Mouse (Mus musculus): ENCODE measurements around the gene Gm49358.

Gm49358 gene

DNA sequence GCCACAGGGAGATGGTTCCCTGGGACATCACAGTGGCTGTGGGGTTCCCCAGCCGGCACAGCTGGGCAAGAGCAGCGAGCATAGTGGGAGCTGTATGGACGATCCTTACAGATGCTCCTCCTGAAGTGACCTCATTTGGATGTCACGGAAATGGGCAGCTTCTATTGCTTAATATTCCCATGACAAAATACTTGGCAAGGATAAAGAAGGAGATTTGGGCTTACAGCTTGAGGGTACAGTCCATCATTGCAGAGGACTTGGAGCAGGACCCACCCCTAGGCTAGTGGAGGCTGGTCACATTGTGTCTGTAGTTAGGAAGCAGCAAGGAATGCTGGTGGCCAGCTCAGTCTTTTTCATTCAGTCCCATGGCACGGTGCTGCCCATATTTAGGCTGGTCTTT lies 46.8 kb downstream of the Gm49358 start:
- in situ Hi-C loops (cut with MseI, MboI) = no loop called here

- in situ Hi-C loops (cut with MseI, MboI) = no loop called here
Measured at GRCm38 (mm10) chr10:86814292-86815131, 50.7 kb downstream of the Gm49358 start.

DNA sequence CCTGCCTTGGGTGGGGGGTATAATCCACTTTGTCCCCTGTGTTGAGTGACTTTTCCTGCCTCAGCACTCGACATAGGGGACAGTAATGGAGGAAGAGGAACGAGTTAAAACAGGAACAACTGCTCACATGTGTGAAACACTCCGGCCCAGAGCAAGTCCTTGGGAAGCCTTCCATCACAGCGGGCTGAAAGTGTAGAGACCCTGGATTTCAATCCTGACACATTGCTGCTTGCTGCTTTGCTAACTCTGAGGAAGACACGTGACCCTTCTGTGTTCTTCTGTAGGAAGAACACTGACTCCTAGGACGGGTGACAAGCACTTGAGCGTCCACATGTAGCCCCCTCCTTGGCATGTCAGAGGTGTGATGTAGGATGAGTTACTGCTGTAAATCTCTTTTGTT lies 51.4 kb downstream of the Gm49358 start:
- in situ Hi-C loops (cut with MseI, MboI) = no loop called here

DNA sequence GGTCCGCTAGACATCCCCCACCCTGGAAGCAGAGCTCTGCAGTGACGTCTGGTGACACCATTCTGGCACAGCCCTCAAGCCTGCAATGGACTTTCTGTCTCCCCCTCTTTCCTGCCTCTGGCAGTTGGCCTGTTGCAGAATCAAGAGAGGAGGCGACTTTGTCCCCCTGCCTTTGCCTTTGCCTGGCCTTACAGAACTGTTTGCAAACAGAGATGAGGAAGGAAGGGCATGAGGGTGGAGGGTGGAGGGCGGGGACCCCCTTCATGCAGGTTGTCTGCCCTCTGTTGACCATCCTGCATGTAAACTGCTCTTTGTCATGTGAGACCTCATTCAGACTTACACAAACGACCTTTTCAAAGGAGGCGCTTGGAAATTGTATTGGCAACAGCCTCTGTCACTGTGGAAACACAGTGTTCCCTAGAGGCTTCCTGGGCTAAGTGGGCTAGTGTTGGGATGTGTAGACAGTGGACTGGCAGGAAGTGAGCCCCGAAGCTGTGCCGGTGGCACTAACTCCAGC lies 55.9 kb downstream of the Gm49358 start:
- in situ Hi-C loops (cut with MseI, MboI) = no loop called here

GRCm38 (mm10) chr10:86821014-86821413 lies 57.2 kb downstream of the Gm49358 start:
- in situ Hi-C loops (cut with MseI, MboI) = no loop called here

DNA sequence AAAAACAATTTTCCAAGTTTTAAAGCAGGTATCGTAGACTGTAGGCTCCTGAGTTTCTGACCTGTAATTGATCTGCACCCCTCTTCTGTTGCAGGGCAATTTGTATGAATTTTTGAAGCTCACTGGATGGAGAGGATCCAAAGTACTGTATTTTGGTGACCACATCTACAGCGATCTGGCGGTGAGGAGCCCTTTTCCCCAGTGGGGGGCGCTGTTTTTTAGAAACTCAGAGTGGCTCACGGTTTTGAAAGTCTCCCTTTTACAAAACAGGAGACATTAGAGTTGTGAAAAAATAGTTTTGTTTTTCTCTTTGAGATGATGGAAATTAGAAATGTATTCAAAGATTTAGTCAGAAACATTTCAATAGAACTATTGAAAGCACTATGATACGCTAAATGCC lies 60.3 kb downstream of the Gm49358 start:
- in situ Hi-C loops (cut with MseI, MboI) = no loop called here

- in situ Hi-C loops (cut with MseI, MboI) = no loop called here
Measured at GRCm38 (mm10) chr10:86824871-86825270, 61.1 kb downstream of the Gm49358 start.

DNA sequence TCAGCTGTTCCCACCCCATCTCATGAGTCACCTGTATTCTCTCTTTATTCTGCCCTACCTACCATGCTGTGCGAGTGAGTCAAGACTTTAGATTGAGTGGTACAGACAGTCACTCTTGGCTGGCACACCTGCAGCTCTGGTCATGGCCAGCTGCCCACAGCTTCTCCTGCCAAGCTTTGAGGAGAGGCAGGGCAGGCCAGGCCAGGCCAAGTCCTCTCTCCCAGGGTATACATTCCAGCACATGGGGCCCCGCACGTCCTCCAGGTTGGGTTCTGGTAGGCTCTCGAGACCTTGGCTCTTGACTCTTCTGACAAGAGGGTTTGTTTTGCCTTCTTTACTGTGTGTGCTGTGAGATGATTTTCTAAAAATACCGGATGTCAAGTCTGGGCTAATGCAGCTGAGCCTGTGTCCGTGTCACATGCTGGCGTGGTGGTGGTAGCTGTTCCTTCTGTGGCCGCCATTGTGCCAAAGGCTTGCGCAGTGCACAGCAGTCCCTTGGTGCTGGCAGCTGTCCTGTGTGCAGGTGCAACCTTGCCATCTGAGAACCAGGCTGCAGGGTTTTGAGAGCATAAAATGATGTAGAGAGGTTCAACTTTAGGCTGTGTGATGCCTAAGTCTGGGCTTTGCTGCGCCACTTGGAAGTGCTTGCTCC lies 62.2 kb downstream of the Gm49358 start:
- in situ Hi-C loops (cut with MseI, MboI) = no loop called here

- in situ Hi-C loops (cut with MseI, MboI) = no loop called here
Measured at GRCm38 (mm10) chr10:86826929-86827328, 63.2 kb downstream of the Gm49358 start.

- in situ Hi-C loops (cut with MseI, MboI) = no loop called here
Measured at GRCm38 (mm10) chr10:86828221-86829135, 64.7 kb downstream of the Gm49358 start.

DNA sequence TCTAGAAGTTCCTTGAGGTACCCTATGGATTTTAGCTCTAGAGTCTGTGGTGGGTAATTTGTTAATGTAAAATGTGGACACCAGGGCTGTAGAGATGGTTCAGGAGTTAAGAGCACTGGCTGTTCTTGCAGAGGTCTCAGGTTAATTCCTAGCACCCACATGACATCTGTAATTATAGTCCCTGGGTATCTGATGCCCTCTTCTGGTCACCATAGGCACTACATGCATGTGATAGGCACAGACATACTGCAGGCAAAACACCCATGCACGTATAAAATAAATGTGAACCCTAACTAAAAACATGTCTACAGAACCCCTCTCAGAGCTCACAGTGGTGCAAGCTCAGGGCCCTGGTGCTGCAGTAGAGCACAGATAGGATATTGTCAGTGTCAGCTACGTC lies 65.7 kb downstream of the Gm49358 start:
- in situ Hi-C loops (cut with MseI, MboI) = no loop called here

DNA sequence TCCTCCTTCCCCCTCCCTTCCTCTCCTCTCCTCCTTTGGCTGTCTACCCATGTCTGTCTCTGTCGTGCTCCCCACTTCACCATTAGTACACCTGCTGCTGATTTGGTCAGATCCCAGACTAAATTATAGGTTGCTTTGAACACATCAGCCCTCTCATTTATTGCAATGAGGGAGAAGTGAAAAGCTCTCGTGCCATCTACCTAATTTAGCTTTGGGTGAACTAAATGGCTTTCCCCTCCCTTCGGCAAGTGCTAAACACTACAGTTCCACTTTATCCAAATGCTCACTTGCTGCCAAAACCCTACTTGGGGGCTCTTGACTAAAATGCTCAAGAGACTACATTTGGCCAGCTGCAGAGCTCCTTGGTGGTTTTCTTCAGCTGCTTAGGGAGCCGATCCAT lies 73.0 kb downstream of the Gm49358 start:
- in situ Hi-C loops (cut with MseI, MboI) = no loop called here

GRCm38 (mm10) chr10:86838827-86839226 lies 75.1 kb downstream of the Gm49358 start:
- in situ Hi-C loops (cut with MseI, MboI) = no loop called here

- in situ Hi-C loops (cut with MseI, MboI) = no loop called here
Measured at GRCm38 (mm10) chr10:86842659-86843058, 78.9 kb downstream of the Gm49358 start.

DNA sequence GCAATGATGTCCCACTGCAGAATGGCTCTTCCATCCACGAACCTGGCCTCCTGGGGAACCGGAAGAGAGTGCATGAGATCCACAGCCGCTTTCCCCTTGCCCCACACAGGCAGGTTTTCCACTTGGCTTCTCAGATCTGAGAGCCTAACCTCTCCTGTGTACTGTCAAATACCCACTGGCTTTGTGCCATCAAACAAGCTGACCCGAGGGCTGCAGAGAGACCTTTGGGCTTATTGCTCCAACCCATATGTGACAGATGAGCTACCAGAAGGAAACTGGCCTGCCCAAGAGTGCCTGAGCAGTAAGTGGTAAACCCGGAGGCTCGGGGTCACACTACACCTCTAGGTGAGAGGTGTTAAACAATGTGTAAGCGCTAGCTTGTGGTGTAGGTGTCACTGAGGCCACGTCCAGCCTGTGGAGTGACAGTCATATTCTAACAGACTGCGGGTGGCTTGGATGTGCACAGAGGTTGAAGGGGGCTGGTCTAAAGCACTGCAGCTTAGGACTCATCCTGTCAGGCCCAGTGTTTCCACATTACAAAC lies 83.2 kb downstream of the Gm49358 start:
- in situ Hi-C loops (cut with MseI, MboI) = no loop called here

GRCm38 (mm10) chr10:86849087-86849486 lies 85.3 kb downstream of the Gm49358 start:
- in situ Hi-C loops (cut with MseI, MboI) = no loop called here

DNA sequence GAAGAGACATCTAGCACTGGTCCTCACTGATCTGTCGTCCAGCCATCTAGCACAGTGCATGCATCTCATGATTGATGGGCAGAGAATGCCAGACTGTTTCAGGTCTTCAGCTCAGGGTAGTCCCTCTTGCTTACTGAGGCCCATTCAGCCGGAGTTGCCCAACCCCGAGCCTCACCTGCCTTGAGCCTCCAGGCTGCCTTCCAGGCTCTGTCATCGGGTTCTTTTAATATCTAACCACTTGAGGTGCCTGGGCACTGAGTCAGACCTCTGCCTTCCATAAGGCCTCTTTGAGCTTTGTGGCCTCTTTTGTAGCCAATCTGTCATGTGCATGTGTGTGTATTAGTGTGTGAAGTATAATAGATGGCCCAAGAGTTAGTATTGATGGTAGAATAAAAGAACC lies 85.7 kb downstream of the Gm49358 start:
- in situ Hi-C loops (cut with MseI, MboI) = no loop called here

DNA sequence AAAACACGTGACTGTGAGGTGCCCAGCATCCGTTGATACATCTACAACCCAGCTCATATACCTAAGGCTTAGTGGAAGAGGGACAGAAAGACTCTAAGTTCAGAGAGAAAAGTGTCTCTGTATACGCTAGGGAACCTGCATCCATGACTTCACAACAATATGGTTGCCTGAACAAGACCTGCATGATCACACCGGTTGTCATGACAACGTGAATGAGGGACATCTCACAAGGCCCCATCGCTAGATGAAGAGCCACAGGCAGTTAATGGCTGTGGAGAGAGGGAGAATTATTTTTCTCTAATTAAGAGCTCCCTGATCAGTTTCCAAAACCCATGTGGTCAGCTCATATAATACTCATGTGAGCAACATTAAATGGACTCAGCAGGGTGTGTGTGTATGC lies 88.4 kb downstream of the Gm49358 start:
- in situ Hi-C loops (cut with MseI, MboI) = no loop called here

DNA sequence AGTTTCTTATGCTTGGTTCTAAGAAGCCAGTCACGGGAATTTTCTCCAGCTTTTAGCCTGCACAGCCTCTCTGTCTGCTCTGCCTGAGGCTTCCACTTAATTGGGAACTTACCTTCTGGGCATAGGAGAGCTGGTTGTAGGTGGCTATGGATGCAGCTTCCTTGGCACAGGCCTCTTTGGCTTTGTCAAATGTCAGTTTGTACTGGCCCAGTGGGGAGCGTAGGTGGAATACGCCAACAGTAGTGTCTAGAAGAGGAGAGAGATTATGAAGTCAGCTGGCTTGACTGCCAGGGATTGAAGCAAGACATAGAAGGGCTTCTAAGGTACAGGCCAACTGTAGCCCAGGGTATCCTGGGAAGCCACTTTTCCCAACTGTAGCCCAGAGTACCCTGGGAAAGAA lies 89.7 kb downstream of the Gm49358 start:
- in situ Hi-C loops (cut with MseI, MboI) = no loop called here

DNA sequence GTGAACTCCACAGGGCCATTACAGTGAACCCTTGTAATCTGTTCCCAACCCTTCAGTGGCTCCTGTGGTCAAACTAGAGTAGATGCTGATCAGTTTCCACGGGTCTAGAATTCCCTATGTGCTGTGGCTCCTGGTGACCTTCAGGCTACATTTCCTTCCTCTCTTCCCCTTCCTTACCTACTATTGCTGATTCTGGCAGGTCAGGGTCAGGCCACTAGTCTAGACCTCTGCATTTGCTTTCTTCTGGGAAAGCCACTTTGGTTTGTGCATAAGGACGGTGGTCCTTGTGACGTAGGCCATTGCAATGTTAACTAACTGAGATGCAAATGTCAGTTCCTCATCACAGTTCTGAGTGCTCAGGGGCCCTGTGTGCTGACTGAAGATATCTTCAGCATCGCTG lies 96.6 kb downstream of the Gm49358 start:
- in situ Hi-C loops (cut with MseI, MboI) = no loop called here

DNA sequence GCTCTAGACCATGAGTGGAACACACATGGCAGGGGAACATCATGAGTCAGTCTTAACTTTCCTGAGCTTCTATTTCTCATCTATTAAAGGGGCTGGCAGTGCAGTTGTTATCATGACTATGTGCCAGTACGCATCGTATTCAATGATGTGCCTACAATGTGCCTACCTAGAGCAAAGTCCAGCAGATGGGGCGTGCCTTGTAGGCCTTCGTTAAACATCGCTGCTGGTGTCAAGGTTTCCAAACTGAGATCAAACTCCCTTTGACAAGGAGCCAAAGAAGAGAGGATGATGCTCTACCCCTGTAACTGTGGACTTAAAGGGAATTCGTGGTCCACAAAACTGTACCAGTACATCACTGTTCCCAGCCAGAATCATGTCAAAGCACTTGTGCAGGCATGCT lies 98.7 kb downstream of the Gm49358 start:
- in situ Hi-C loops (cut with MseI, MboI) = no loop called here

DNA sequence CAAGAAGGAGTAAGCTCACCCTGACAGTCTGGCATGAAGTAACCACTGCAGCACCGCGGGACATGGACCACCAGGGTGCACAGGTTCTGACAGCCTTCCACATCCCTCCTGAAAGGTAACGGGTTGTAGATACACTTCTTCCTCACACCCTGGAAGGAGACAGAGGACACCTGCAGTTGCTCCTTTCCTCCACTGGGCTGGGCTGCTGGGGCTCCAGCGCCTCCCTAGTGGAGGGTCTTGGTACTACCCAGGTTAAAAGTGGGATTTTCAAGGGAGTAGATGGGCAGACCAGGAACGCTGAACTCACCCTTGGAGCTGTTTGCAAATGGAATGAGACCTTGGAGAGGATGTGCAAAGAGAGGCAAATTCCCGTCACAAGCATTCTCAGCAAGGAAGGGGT lies 99.7 kb downstream of the Gm49358 start:
- in situ Hi-C loops (cut with MseI, MboI) = no loop called here
